Mouse (Mus musculus) embryo, embryonic 10.5 days (tissue): ENCODE results near the gene Gm17364.
"Not testable (repeated sequence)": the region's sequence is repeated elsewhere in the genome, so short reads cannot be mapped to it uniquely, and the experiment has no call there.

Experiments used
- DNase-seq: peaks from one replicate; pipeline ENCODE4 v3.0.0-alpha.2; 2015; ENCODE audit warnings: low spot score

Gene Gm17364

GRCm38 (mm10) chr13:41273927-41274650 lies at the start of gene Gm17364:
TSS of gene Gm17364 (minus strand) at chr13:41273977.
- no peak for DNase-seq

GRCm38 (mm10) chr13:41321433-41321832 lies 47.7 kb upstream of the Gm17364 start:
- no peak for DNase-seq

- no peak for DNase-seq
These were observed 47.0 kb upstream of the Gm17364 start for GRCm38 (mm10) chr13:41320749-41321148.

GRCm38 (mm10) chr13:41302716-41303115 lies 28.9 kb upstream of the Gm17364 start:
- DNase-seq: peak; percentile 87

GRCm38 (mm10) chr13:41300037-41300436 lies 26.3 kb upstream of the Gm17364 start:
- no peak for DNase-seq

- peak; percentile 63 for DNase-seq
These were observed 25.2 kb upstream of the Gm17364 start for GRCm38 (mm10) chr13:41298996-41299395.

- DNase-seq: no peak
These were observed 24.8 kb upstream of the Gm17364 start for GRCm38 (mm10) chr13:41298533-41298932.

GRCm38 (mm10) chr13:41296396-41296795 lies 22.6 kb upstream of the Gm17364 start:
- DNase-seq: peak; percentile 46

- DNase-seq: no peak
These were observed 22.1 kb upstream of the Gm17364 start for GRCm38 (mm10) chr13:41295886-41296285.

GRCm38 (mm10) chr13:41293595-41293994 lies 19.8 kb upstream of the Gm17364 start:
- peak; percentile 51 for DNase-seq

GRCm38 (mm10) chr13:41291466-41291974 lies 17.7 kb upstream of the Gm17364 start:
- DNase-seq: no peak

GRCm38 (mm10) chr13:41286285-41286684 lies 12.5 kb upstream of the Gm17364 start:
- no peak for DNase-seq

- DNase-seq: no peak
These were observed 11.7 kb upstream of the Gm17364 start for GRCm38 (mm10) chr13:41285448-41285847.

- DNase-seq: peak; percentile 94
These were observed 9.5 kb upstream of the Gm17364 start for GRCm38 (mm10) chr13:41283256-41283655.

GRCm38 (mm10) chr13:41280696-41281095 lies 6.9 kb upstream of the Gm17364 start:
- DNase-seq: no peak

- DNase-seq: peak; percentile 16
These were observed 5.9 kb downstream of the Gm17364 start for GRCm38 (mm10) chr13:41267827-41268408.

- no peak for DNase-seq
These were observed 10.3 kb downstream of the Gm17364 start for GRCm38 (mm10) chr13:41263304-41264006.

- DNase-seq: not testable (repeated sequence)
These were observed 12.2 kb downstream of the Gm17364 start for GRCm38 (mm10) chr13:41261617-41262016.

- no peak for DNase-seq
These were observed 15.9 kb downstream of the Gm17364 start for GRCm38 (mm10) chr13:41257851-41258250.

GRCm38 (mm10) chr13:41256962-41257361 lies 16.8 kb downstream of the Gm17364 start:
- no peak for DNase-seq

- no peak for DNase-seq
These were observed 17.7 kb downstream of the Gm17364 start for GRCm38 (mm10) chr13:41256126-41256525.

- DNase-seq: no peak
These were observed 21.0 kb downstream of the Gm17364 start for GRCm38 (mm10) chr13:41252736-41253135.

- DNase-seq: no peak
These were observed 21.6 kb downstream of the Gm17364 start for GRCm38 (mm10) chr13:41252141-41252540.
